Mouse (Mus musculus) embryonic fibroblast, embryonic 13.5 days (primary cell): Measurements from ENCODE around the gene Cep295nl.
A peak's percentile ranks its signal among the peaks of the same experiment; 100 is the strongest.

Experiments
- CTCF ChIP-seq: IDR thresholded peaks from 2 replicates; pipeline ENCODE4 v1.5.1; 2011; ENCODE audit warnings: mild to moderate bottlenecking, control low read depth, low read length, moderate library complexity, borderline replicate concordance; ENCODE audit not compliant: insufficient read depth
- POLR2A ChIP-seq: IDR thresholded peaks from 2 replicates; pipeline ENCODE4 v1.6.1; 2011; ENCODE audit warnings: low read depth, mild to moderate bottlenecking, control low read depth, low read length, moderate library complexity

DNA sequence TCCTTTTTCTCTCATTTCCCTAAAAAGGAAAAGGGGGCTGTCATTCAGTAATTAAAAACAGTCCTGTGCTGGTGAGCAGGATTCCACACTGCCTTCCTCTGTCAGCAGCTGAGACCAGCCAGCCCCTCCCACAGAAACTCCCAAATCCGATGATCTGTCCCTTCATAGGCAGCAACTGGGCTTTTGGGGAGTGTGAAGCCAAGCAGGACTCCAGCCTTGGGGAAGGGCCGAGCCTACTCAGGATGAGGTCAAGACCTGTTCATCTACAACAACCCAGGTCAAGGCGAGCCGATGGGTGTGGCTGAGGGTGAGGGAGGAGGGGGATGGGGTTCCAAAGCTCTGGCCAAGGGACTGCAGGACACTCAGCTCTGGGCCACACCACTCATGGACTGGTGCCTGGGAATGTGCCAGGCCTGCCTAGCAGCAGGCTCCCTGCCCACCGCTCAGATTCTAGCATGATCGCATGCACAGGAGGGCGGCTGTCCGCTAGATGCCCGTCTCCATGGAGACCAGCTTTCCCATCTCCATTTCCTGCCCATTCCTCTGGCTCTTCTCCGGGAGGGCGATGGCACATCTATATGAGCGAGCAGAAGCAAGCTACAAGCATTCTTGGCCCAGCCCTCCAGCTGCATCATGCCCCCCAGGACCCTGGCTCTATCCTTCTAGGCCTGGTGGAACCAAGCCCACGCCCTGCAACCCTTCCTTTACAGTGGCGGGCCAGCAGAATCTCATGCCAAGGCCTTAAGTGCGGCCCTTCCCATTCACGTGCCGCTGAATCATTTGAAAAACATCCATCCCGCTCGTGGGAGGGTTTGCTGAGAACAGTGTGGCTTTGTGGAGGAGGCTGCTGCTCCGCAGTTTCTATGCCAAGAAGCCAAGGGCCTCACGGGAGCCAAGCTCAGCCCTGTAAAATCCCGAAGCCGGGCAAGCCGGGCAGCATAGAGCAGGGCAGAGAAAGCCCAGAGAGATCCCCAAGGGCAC, 15.0 kb downstream of the Cep295nl start:
- TF ChIP-seq POLR2A (peak; percentile 28), CTCF (no peak)
